Mouse (Mus musculus) heart, embryonic 15.5 days (tissue): Measurements from ENCODE around the gene Arsg. TPM values are rescaled to one million over a fixed set of nuclear protein-coding genes. Genes with fewer than 3 reads are reported as not detected.
A peak's percentile ranks its signal among the peaks of the same experiment; 100 is the strongest.
"Not testable (repeated sequence)": the region's sequence is repeated elsewhere in the genome, so short reads cannot be mapped to it uniquely, and the experiment has no call there.

Experiments
- ATAC-seq: fragments of 200-750 bp; cut with Nextera tagmentation; replicated peaks from 2 replicates; pipeline ENCODE4 v1.8.0; 2017; ENCODE audit warnings: low read depth, moderate TSS enrichment; ENCODE audit not compliant: insufficient number of reproducible peaks, insufficient read depth, low FRiP score
- H3K27ac ChIP-seq: fragments of 300-500 bp; sonication (generic); 2 replicates; pipeline ENCODE4 v1.5.1; 2015; ENCODE audit warnings: mild to moderate bottlenecking, inconsistent platforms
- H3K27me3 ChIP-seq: fragments of 300-500 bp; sonication (generic); 2 replicates; pipeline ENCODE4 v1.6.1; 2015; ENCODE audit warnings: inconsistent platforms
- H3K36me3 ChIP-seq: fragments of 300-500 bp; sonication (generic); 2 replicates; pipeline ENCODE4 v1.6.1; 2015; ENCODE audit warnings: mild to moderate bottlenecking, inconsistent platforms
- H3K4me1 ChIP-seq: fragments of 300-500 bp; sonication (generic); replicated peaks from 2 replicates; pipeline ENCODE4 v1.6.1; 2015; ENCODE audit warnings: inconsistent platforms
- H3K4me2 ChIP-seq: fragments of 300-500 bp; sonication (generic); 2 replicates; pipeline ENCODE4 v1.6.1; 2015; ENCODE audit warnings: inconsistent platforms, mild to moderate bottlenecking, moderate library complexity
- H3K4me3 ChIP-seq: fragments of 300-500 bp; sonication (generic); 2 replicates; pipeline ENCODE4 v1.5.1; 2015; ENCODE audit warnings: mild to moderate bottlenecking, inconsistent platforms
- H3K9ac ChIP-seq: fragments of 300-500 bp; sonication (generic); 2 replicates; pipeline ENCODE4 v1.6.1; 2015; ENCODE audit warnings: mild to moderate bottlenecking, inconsistent platforms
- H3K9me3 ChIP-seq: fragments of 300-500 bp; sonication (generic); replicated peaks from 2 replicates; pipeline ENCODE4 v1.6.1; 2016; ENCODE audit warnings: inconsistent platforms
- WGBS: fragments of 180-500 bp; shearing (Covaris S2); methylation state at CpG from one replicate; pipeline ENCODE4 v1.1.7; 2015; ENCODE audit warnings: mixed read lengths; 5-methylcytosine and 5-hydroxymethylcytosine counted together
- polyA plus RNA-seq: library from polyadenylated mRNA; unstranded; fragments of >200 nt; fragmentation: Nextera tagmentation; extraction: Ambion mirVana; gene quantifications from 2 replicates; pipeline ENCODE4 v1.2.1, GENCODE M21; 2015

Gene Arsg
- polyA plus RNA-seq, 1 experiment from 2014 or later, result 2.7 TPM

- peak; percentile 97 for ATAC-seq
- WGBS, result under 1% methylated on average over 58 of the region's 58 CpGs
- Histone ChIP-seq H3K27ac (peak within 1 kb of the TSS; percentile 86), H3K9me3 (no peaks in the 10 kb centered on the region), H3K9ac (peak within 1 kb of the TSS; percentile 84), H3K4me1 (peaks cover 29% of the 10 kb centered on the region), H3K4me2 (peak within 1 kb of the TSS; percentile 75), H3K27me3 (no peaks in the 10 kb centered on the region), H3K36me3 (no peaks in the 10 kb centered on the region), H3K4me3 (peak within 1 kb of the TSS; percentile 76)
These were observed 138.4 kb downstream of the Arsg start, which contains the start of gene Wipi1 for GRCm38 (mm10) chr11:109611303-109612149. Gene Wipi1 (minus strand): TSS chr11:109611967.

DNA sequence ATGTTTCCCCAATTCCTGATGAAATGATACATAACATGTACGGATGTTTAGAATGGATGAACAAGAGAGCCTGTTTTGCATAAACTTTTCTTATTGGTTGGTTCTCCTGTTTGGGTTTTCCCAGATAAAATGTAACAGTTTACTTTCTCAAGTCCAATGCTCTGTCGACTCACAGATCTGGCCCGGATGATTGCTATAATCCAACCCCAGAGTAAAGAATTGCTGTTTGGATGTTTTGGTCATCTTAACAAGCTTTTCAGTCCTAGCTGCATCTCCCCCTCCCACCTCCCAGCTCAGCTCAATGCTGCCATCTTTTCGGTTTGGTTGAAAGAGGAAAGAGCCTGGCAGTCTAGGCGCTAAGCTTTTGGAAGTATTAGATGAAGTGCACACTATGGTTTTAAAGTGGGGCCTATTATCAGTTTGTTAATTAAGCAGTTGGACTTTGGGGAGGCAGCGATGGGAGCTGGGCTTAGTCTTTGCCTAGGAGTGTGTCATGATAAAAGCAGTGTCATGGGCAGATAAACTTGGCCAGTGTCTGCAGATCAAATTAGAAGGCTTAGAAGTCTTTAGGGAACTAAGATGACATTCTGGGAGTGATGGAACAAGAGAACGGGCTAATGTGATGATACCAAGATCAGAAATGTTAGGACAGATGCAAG lies 139.8 kb downstream of the Arsg start:
- Histone ChIP-seq H3K4me2 (no peak overlapping the region), H3K9ac (no peak overlapping the region), H3K4me3 (no peak overlapping the region), H3K9me3 (no peaks in the 10 kb centered on the region), H3K27me3 (no peaks in the 10 kb centered on the region), H3K36me3 (no peaks in the 10 kb centered on the region), H3K27ac (no peak overlapping the region), H3K4me1 (peaks cover 33% of the 10 kb centered on the region)
- ATAC-seq, result no peak
- WGBS, result 61% methylated on average over 7 of the region's 7 CpGs

DNA sequence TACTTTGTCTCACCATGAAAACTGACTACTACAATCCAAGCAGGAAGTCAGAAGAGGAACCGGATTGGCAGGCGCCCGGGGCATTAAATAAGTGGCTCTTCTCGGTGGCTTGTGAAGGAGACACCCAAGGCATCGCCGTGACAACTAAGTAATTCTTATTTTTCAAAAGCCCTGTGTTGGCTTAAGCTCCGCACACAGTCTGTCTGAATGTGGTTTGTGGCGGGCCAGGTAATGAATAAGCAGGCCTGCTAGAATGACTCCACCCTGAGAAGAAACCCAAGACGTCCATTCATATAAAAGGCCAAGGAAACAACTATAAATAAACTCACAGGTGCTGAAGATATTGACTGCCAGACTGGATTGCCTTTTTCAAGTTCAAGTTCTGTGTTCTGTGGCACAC lies 142.1 kb downstream of the Arsg start:
- H3K4me3 ChIP-seq, result no peak overlapping the region
- WGBS, result 71% methylated on average over 9 of the region's 9 CpGs

DNA sequence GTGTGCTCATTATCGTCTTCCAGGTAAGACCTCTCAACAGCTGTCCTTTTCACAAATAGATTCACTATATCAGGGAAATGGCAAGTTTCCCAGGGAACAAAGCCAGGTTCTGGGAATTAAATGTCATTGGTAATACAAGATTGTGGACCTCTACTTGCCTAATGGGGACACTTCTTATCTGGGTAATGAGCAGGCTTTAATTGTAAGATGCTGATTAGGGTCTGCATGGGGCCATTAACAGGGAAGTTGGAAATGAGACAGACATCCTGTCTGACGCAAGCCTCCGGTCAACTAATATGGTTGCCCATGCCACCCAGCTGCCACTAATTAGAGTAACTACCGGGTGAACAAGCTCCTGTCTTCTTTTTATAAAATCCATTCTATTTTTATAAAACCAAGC lies 143.2 kb downstream of the Arsg start:
- 57% methylated on average over 4 of the region's 4 CpGs for WGBS
- H3K27ac ChIP-seq, result peak overlapping the region; percentile 74

More for the DNA sequence above, 142.1 kb downstream of the Arsg start:
- Histone ChIP-seq H3K4me1 (peaks cover 18% of the 10 kb centered on the region), H3K9me3 (no peaks in the 10 kb centered on the region), H3K27ac (no peak overlapping the region), H3K9ac (no peak overlapping the region), H3K27me3 (no peaks in the 10 kb centered on the region), H3K4me2 (no peak overlapping the region), H3K36me3 (no peaks in the 10 kb centered on the region)
- no peak for ATAC-seq

GRCm38 (mm10) chr11:109616766-109617165 lies 143.6 kb downstream of the Arsg start:
- Histone ChIP-seq H3K4me2 (no peak overlapping the region), H3K27ac (peak overlapping the region; percentile 74), H3K4me3 (no peak overlapping the region), H3K9me3 (no peaks in the 10 kb centered on the region), H3K9ac (no peak overlapping the region), H3K27me3 (no peaks in the 10 kb centered on the region), H3K4me1 (peaks cover 21% of the 10 kb centered on the region), H3K36me3 (no peaks in the 10 kb centered on the region)
- no peak for ATAC-seq
- 47% methylated on average over 4 of the region's 4 CpGs for WGBS

More for the DNA sequence above, 143.2 kb downstream of the Arsg start:
- no peak overlapping the region for H3K4me3 ChIP-seq
- H3K36me3 ChIP-seq, result no peaks in the 10 kb centered on the region
- H3K9me3 ChIP-seq, result no peaks in the 10 kb centered on the region
- peaks cover 18% of the 10 kb centered on the region for H3K4me1 ChIP-seq
- no peak overlapping the region for H3K4me2 ChIP-seq
- H3K9ac ChIP-seq, result no peak overlapping the region
- no peaks in the 10 kb centered on the region for H3K27me3 ChIP-seq
- ATAC-seq, result no peak

DNA sequence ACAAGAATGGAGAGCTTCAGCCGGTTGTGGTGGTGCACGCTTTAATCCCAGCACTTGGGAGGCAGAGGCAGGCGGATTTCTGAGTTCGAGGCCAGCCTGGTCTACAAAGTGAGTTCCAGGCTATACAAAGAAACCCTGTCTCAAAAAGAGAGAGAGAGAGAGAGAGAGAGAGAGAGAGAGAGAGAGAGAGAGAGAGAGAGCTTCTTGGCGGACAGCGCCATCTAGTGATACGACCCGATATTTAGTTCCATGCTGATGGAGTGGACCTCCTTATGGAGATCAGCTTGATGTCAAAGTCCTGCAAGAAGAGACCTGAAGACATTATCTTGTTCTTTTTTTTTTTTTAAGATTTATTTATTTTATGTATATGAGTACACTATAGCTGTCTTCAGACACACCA lies 145.9 kb downstream of the Arsg start:
- not testable (repeated sequence) for ATAC-seq, H3K9ac ChIP-seq, H3K9me3 ChIP-seq, H3K4me2 ChIP-seq, H3K27ac ChIP-seq, H3K27me3 ChIP-seq, H3K4me3 ChIP-seq, H3K36me3 ChIP-seq
- peaks cover 36% of the 10 kb centered on the region for H3K4me1 ChIP-seq
- WGBS, result 30% methylated on average over 8 of the region's 8 CpGs

GRCm38 (mm10) chr11:109620356-109620755 lies 147.2 kb downstream of the Arsg start:
- H3K4me3 ChIP-seq, result no peak overlapping the region
- no peaks in the 10 kb centered on the region for H3K36me3 ChIP-seq
- 76% methylated on average over 6 of the region's 6 CpGs for WGBS
- no peaks in the 10 kb centered on the region for H3K9me3 ChIP-seq
- no peak overlapping the region for H3K27ac ChIP-seq
- H3K27me3 ChIP-seq, result no peaks in the 10 kb centered on the region
- H3K4me2 ChIP-seq, result no peak overlapping the region
- H3K4me1 ChIP-seq, result peaks cover 37% of the 10 kb centered on the region
- no peak for ATAC-seq
- no peak overlapping the region for H3K9ac ChIP-seq

DNA sequence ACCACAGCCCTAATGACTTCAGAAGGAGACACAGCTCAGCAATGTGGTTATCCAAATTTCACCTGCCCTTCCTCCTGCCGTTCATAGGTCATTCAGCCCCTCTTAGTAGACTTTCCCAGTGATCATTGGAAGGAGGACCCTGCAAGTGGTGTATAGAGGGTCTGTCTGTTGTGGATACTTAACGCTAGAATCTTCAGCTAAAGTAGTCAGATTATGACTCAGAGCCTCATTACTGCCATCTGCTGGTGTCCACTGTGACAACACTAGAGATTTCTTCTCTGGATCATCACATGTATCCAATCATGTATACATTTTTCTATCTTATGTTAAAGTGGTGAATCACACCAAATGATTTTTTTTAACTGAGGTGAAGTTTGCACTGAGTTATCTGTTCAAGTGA lies 148.0 kb downstream of the Arsg start:
- H3K27me3 ChIP-seq, result no peaks in the 10 kb centered on the region
- H3K4me3 ChIP-seq, result no peak overlapping the region
- no peak overlapping the region for H3K9ac ChIP-seq
- H3K36me3 ChIP-seq, result no peaks in the 10 kb centered on the region
- H3K27ac ChIP-seq, result peak overlapping the region; percentile 89; the same call in 1 of the 2 replicates
- ATAC-seq, result no peak
- H3K9me3 ChIP-seq, result no peaks in the 10 kb centered on the region
- no peak overlapping the region for H3K4me2 ChIP-seq
- peaks cover 37% of the 10 kb centered on the region for H3K4me1 ChIP-seq
- WGBS, result 9% methylated on average over 2 of the region's 2 CpGs

GRCm38 (mm10) chr11:109622518-109623037 lies 149.4 kb downstream of the Arsg start:
- ATAC-seq, result peak; percentile 84
- H3K4me3 ChIP-seq, result peak overlapping the region; percentile 30
- H3K27ac ChIP-seq, result peak overlapping the region; percentile 89
- no peaks in the 10 kb centered on the region for H3K9me3 ChIP-seq
- H3K27me3 ChIP-seq, result no peaks in the 10 kb centered on the region
- peak overlapping the region; percentile 40; the same call in 1 of the 2 replicates for H3K9ac ChIP-seq
- H3K36me3 ChIP-seq, result no peaks in the 10 kb centered on the region
- WGBS, result 2% methylated on average over 15 of the region's 15 CpGs
- peaks cover 29% of the 10 kb centered on the region for H3K4me1 ChIP-seq
- peak overlapping the region; percentile 61 for H3K4me2 ChIP-seq
